Mouse (Mus musculus) heart, postnatal 0 days (tissue): ENCODE data around the gene Cdk19. TPM values are rescaled to one million over a fixed set of nuclear protein-coding genes. Genes with fewer than 3 reads are reported as not detected.

ENCODE experiments used
- ATAC-seq: fragments of 200-750 bp; cut with Nextera tagmentation; 2 replicates; pipeline ENCODE4 v1.8.0; 2017; ENCODE audit warnings: low read depth, moderate number of reproducible peaks, moderate library complexity; ENCODE audit not compliant: insufficient read depth
- DNase-seq: peaks from one replicate; pipeline ENCODE4 v3.0.0-alpha.2; 2016; ENCODE audit warnings: low spot score
- H3K27ac ChIP-seq: fragments of 300-500 bp; sonication (generic); 2 replicates; pipeline ENCODE4 v1.5.1; 2014; ENCODE audit warnings: low read depth, mild to moderate bottlenecking
- H3K27me3 ChIP-seq: fragments of 300-500 bp; sonication (generic); 2 replicates; pipeline ENCODE4 v1.6.1; 2014; ENCODE audit warnings: low read length, mixed read lengths; ENCODE audit not compliant: control insufficient read depth, insufficient read depth
- H3K36me3 ChIP-seq: fragments of 300-500 bp; sonication (generic); replicated peaks from 2 replicates; pipeline ENCODE4 v1.6.1; 2014; ENCODE audit warnings: low read length, mixed read lengths; ENCODE audit not compliant: control insufficient read depth, insufficient read depth
- H3K4me1 ChIP-seq: fragments of 300-500 bp; sonication (generic); 2 replicates; pipeline ENCODE4 v1.6.1; 2014; ENCODE audit warnings: antibody characterized with exemption; ENCODE audit not compliant: control insufficient read depth, insufficient read depth
- H3K4me2 ChIP-seq: fragments of 300-500 bp; sonication (generic); 2 replicates; pipeline ENCODE4 v1.6.1; 2014; ENCODE audit warnings: low read depth, mild to moderate bottlenecking, low read length, moderate library complexity
- H3K4me3 ChIP-seq: fragments of 300-500 bp; sonication (generic); 2 replicates; pipeline ENCODE4 v1.5.1; 2014; ENCODE audit warnings: low read depth, low read length
- H3K9ac ChIP-seq: fragments of 300-500 bp; sonication (generic); replicated peaks from 2 replicates; pipeline ENCODE4 v1.6.1; 2014; ENCODE audit warnings: low read depth, low read length, mixed read lengths
- H3K9me3 ChIP-seq: fragments of 300-500 bp; sonication (generic); replicated peaks from 2 replicates; pipeline ENCODE4 v1.6.1; 2016; ENCODE audit warnings: low read length; ENCODE audit not compliant: control insufficient read depth
- CTCF ChIP-seq: IDR thresholded peaks from 2 replicates; pipeline ENCODE4 v1.5.1; 2016; ENCODE audit warnings: antibody characterized with exemption, control low read depth, low read depth
- EP300 ChIP-seq: IDR thresholded peaks from 2 replicates; pipeline ENCODE4 v1.6.1; 2016; ENCODE audit warnings: antibody characterized with exemption, low read depth
- WGBS: fragments of 180-500 bp; shearing (Covaris S2); extraction: QIAGEN DNeasy Blood & Tissue Kit; methylation state at CpG from one replicate; pipeline ENCODE4 v1.1.7; 2014; 5-methylcytosine and 5-hydroxymethylcytosine counted together
- polyA plus RNA-seq: library from polyadenylated mRNA; unstranded; fragments of >200 nt; fragmentation: Nextera tagmentation; extraction: Ambion mirVana; gene quantifications from 2 replicates; pipeline ENCODE4 v1.2.1, GENCODE M21; 2015
- total RNA-seq: library from RNA; depleted of rRNA; stranded (reverse); fragments of >200 nt; gene quantifications from 2 replicates; pipeline ENCODE4 v1.2.3, GENCODE M21; 2014; ENCODE audit warnings: low replicate concordance

Cdk19 gene
- total and polyA plus RNA-seq, 2 experiments from 2014 or later, result 3.1 to 11.6 TPM

DNA sequence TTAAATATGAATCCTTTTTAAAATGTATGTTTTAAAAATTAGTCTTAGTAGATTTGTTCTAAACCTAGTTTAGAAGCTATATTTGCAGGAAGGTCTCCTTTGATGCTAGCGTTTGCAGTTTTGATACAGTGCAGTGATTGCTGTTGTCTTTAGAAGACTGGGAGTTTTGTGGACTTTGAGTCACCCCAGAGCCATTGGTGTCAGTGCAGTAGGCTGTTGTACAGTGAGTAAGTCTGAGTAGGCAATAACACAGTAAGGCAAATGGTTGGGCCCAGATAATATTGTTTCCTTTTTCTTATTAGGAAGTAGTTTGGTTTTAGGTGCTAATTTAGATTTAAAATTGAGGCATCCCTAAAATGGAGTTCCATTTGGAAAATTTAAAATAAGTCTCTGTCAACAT, 117.8 kb downstream of the Cdk19 start:
- DNase-seq (no peak), ATAC-seq (no peak)
- no peak for TF ChIP-seq CTCF
- no peak for TF ChIP-seq EP300
- H3K9ac ChIP-seq, result no peak overlapping the region
- H3K27ac ChIP-seq, result no peak overlapping the region
- 0 out of 2 replicates have a peak, but pooled peaks cover 3% of the 10 kb centered on the region for H3K36me3 ChIP-seq
- no peaks in the 10 kb centered on the region for H3K4me1 ChIP-seq
- H3K4me2 ChIP-seq, result no peak overlapping the region
- no peaks in the 10 kb centered on the region for H3K9me3 ChIP-seq
- H3K4me3 ChIP-seq, result no peak overlapping the region
- H3K27me3 ChIP-seq, result no peaks in the 10 kb centered on the region
- WGBS, result 69% methylated on average over 1 of the region's 1 CpGs

- Histone ChIP-seq H3K36me3 (0 out of 2 replicates have a peak, but pooled peaks cover 2% of the 10 kb centered on the region), H3K4me3 (no peak overlapping the region), H3K4me1 (no peaks in the 10 kb centered on the region), H3K9ac (no peak overlapping the region), H3K27ac (no peak overlapping the region), H3K4me2 (no peak overlapping the region), H3K27me3 (no peaks in the 10 kb centered on the region), H3K9me3 (no peaks in the 10 kb centered on the region)
- TF ChIP-seq CTCF (no peak), EP300 (no peak)
- WGBS, result 96% methylated on average over 17 of the region's 17 CpGs
- ATAC-seq (no peak), DNase-seq (no peak)
Measured at GRCm38 (mm10) chr10:40459141-40459540, 119.8 kb downstream of the Cdk19 start.

- no peak overlapping the region for H3K9ac ChIP-seq
- no peak overlapping the region for H3K4me3 ChIP-seq
- H3K36me3 ChIP-seq, result no peaks in the 10 kb centered on the region
- ATAC-seq (no peak), DNase-seq (no peak)
- no peak overlapping the region for H3K4me2 ChIP-seq
- H3K4me1 ChIP-seq, result no peaks in the 10 kb centered on the region
- TF ChIP-seq EP300, result no peak
- TF ChIP-seq CTCF, result no peak
- WGBS, result 86% methylated on average over 6 of the region's 6 CpGs
- H3K9me3 ChIP-seq, result no peaks in the 10 kb centered on the region
- H3K27me3 ChIP-seq, result no peaks in the 10 kb centered on the region
- no peak overlapping the region for H3K27ac ChIP-seq
Measured at GRCm38 (mm10) chr10:40461362-40461761, 122.0 kb downstream of the Cdk19 start.

- Histone ChIP-seq H3K9me3 (no peaks in the 10 kb centered on the region), H3K9ac (no peak overlapping the region), H3K27ac (no peak overlapping the region), H3K36me3 (no peaks in the 10 kb centered on the region), H3K27me3 (no peaks in the 10 kb centered on the region), H3K4me3 (no peak overlapping the region), H3K4me2 (no peak overlapping the region), H3K4me1 (no peaks in the 10 kb centered on the region)
- ATAC-seq (no peak), DNase-seq (no peak)
- WGBS, result 66% methylated on average over 3 of the region's 3 CpGs
- no peak for TF ChIP-seq EP300
- no peak for TF ChIP-seq CTCF
Measured at GRCm38 (mm10) chr10:40462257-40462656, 122.9 kb downstream of the Cdk19 start.

- H3K36me3 ChIP-seq, result no peaks in the 10 kb centered on the region
- no peak overlapping the region for H3K4me2 ChIP-seq
- H3K4me3 ChIP-seq, result no peak overlapping the region
- no peak overlapping the region for H3K9ac ChIP-seq
- 62% methylated on average over 8 of the region's 8 CpGs for WGBS
- no peak for TF ChIP-seq EP300
- no peak for TF ChIP-seq CTCF
- ATAC-seq (no peak), DNase-seq (no peak)
- no peaks in the 10 kb centered on the region for H3K9me3 ChIP-seq
- no peaks in the 10 kb centered on the region for H3K4me1 ChIP-seq
- no peak overlapping the region for H3K27ac ChIP-seq
- H3K27me3 ChIP-seq, result no peaks in the 10 kb centered on the region
Measured at GRCm38 (mm10) chr10:40467174-40467911, 128.0 kb downstream of the Cdk19 start.

- DNase-seq (no peak), ATAC-seq (no peak)
- no peak overlapping the region for H3K9ac ChIP-seq
- H3K4me1 ChIP-seq, result no peaks in the 10 kb centered on the region
- WGBS, result 83% methylated on average over 1 of the region's 1 CpGs
- no peak overlapping the region for H3K27ac ChIP-seq
- H3K9me3 ChIP-seq, result no peaks in the 10 kb centered on the region
- TF ChIP-seq CTCF, result no peak
- TF ChIP-seq EP300, result no peak
- H3K36me3 ChIP-seq, result no peaks in the 10 kb centered on the region; the same call in 1 of the 2 replicates
- H3K4me3 ChIP-seq, result no peak overlapping the region
- H3K4me2 ChIP-seq, result no peak overlapping the region
- no peaks in the 10 kb centered on the region for H3K27me3 ChIP-seq
Measured at GRCm38 (mm10) chr10:40467912-40468254, 128.5 kb downstream of the Cdk19 start.
